Mouse (Mus musculus): ENCODE results near the gene Rps9. TPM values are rescaled to one million over a fixed set of nuclear protein-coding genes. Genes with fewer than 3 reads are reported as not detected.

Gene Rps9
- total and polyA plus RNA-seq, 3 experiments = 2,959 to 5,555 (median 4,060) TPM

GRCm38 (mm10) chr7:3677342-3677741 is 26.5 kb upstream of the Rps9 start, which contains the start of gene Tmc4:
Gene Tmc4, minus strand, starts transcription at chr7:3677553.
- Histone ChIP-seq H3K4me3 (replicated peaks in 1 of 3; ENCODE audit: low read depth in 2 of 3, low read length in 2 of 3, poor library complexity in 1 of 3) (no peak within 1 kb of the TSS), H3K36me3 (replicated peaks in 1 of 2; ENCODE audit: control insufficient read depth in 1 of 2, insufficient read depth in 1 of 2, low read length in 1 of 2) (peaks cover 2 to 46% of the 10 kb centered on the region in 2 experiments), H3K4me2 (ENCODE audit: insufficient read depth, low read depth, poor library complexity, severe bottlenecking) (no peak within 1 kb of the TSS), H3K27me3 (replicated peaks) (no peaks in the 10 kb centered on the region), H3K79me2 (replicated peaks; ENCODE audit: control insufficient read depth, extremely low read depth, insufficient read depth, poor library complexity, severe bottlenecking) (no peaks in the 10 kb centered on the region), H3K9ac (ENCODE audit: insufficient read depth, low read depth) (no peak within 1 kb of the TSS), H3K27ac (ENCODE audit: insufficient read depth, low read depth) (no peak within 1 kb of the TSS), H3K4me1 (ENCODE audit: control insufficient read depth in 1 of 2, insufficient read depth in 2 of 2) (peaks cover 0 to 31% of the 10 kb centered on the region in 2 experiments; a peak in 2 of 4 replicates), H3K9me3 (replicated peaks; ENCODE audit: low read length) (no peaks in the 10 kb centered on the region)
- DNase-seq (ENCODE audit: extremely low read depth) = no peak
- in situ Hi-C loops (cut with MboI; ENCODE audit: low pct_ligation_motif_present, low pct_unique_long_range_greater_than_20kb, low sequenced_read_pairs) (no loop called here), dilution Hi-C loops (cut with MboI; ENCODE audit: extremely low pct_ligation_motif_present, extremely low pct_unique_long_range_greater_than_20kb, low sequenced_read_pairs) (no loop called here)
- no peak for TF ChIP-seq ZKSCAN1 (IDR thresholded peaks at IDR 0.05; ENCODE audit: borderline replicate concordance, low read depth, low read length)
- no peak for TF ChIP-seq MYC (IDR thresholded peaks at IDR 0.05; ENCODE audit: low read depth, low read length)
- TF ChIP-seq HCFC1 (IDR thresholded peaks at IDR 0.05; ENCODE audit: low read depth, low read length) = no peak
- no peak for TF ChIP-seq KAT2A (IDR thresholded peaks at IDR 0.05; ENCODE audit: insufficient replicate concordance, low read length)

DNA sequence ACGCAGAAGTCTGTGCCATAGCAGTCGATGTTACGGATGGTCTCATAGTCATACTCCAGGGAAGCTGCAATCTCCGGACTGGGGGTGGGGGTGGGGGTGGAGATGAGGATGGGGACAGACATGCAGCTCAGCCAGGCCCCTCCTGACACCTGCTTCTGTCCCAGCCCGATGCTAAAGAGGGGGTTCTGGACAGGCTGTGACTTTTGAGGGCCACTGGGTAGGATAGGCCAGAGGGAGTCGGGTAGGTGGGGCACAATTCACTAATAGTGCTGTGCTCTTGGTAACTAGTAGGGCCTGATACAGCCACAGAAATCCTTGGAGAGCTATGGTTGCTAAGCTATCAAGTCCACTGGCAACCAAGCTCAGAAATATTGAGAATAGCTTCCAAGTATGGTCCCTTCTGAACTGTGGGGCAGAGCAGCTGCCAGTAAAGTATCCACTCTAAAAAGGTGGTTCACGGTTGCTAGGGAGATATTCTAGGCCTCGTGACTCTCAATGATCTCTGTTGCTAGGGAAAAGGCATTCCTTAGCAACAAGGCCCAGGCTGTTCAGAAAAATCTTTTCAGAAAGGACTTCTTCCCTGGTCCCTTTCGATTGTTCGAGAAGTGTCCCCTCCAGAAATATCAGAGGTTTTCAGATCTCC is 19.8 kb upstream of the Rps9 start:
- no peak for DNase-seq (ENCODE audit: extremely low read depth)
- Histone ChIP-seq H3K9ac (ENCODE audit: insufficient read depth, low read depth) (no peak overlapping the region), H3K4me3 (replicated peaks in 1 of 3; ENCODE audit: low read depth in 2 of 3, low read length in 2 of 3, poor library complexity in 1 of 3) (no peak overlapping the region), H3K4me1 (ENCODE audit: control insufficient read depth in 1 of 2, insufficient read depth in 2 of 2) (peaks cover 0 to 3% of the 10 kb centered on the region in 2 experiments; a peak in 1 of 4 replicates), H3K79me2 (replicated peaks; ENCODE audit: control insufficient read depth, extremely low read depth, insufficient read depth, poor library complexity, severe bottlenecking) (no peaks in the 10 kb centered on the region), H3K9me3 (replicated peaks; ENCODE audit: low read length) (no peaks in the 10 kb centered on the region), H3K36me3 (replicated peaks in 1 of 2; ENCODE audit: control insufficient read depth in 1 of 2, insufficient read depth in 1 of 2, low read length in 1 of 2) (peaks cover 27 to 75% of the 10 kb centered on the region in 2 experiments), H3K4me2 (ENCODE audit: insufficient read depth, low read depth, poor library complexity, severe bottlenecking) (no peak overlapping the region), H3K27me3 (replicated peaks) (no peaks in the 10 kb centered on the region), H3K27ac (ENCODE audit: insufficient read depth, low read depth) (no peak overlapping the region)
- no peak for TF ChIP-seq USF2 (conservative IDR thresholded peaks at IDR 0.05; ENCODE audit: low read depth, low read length)
- no peak for TF ChIP-seq ZC3H11A (IDR thresholded peaks at IDR 0.05; ENCODE audit: low read depth, low read length)
- TF ChIP-seq MAX (IDR thresholded peaks at IDR 0.05; ENCODE audit: low read length) = no peak
- no peak for TF ChIP-seq CTCF (conservative IDR thresholded peaks at IDR 0.05 in 1 of 2, IDR thresholded peaks at IDR 0.05 in 1 of 2; ENCODE audit: low read depth in 2 of 2, low read length in 2 of 2)
- TF ChIP-seq MEF2A (IDR thresholded peaks at IDR 0.05; ENCODE audit: borderline replicate concordance, low read depth, low read length) = no peak
- TF ChIP-seq UBTF (IDR thresholded peaks at IDR 0.05; ENCODE audit: low read depth, low read length) = no peak
- in situ Hi-C loops (cut with MboI; ENCODE audit: low pct_ligation_motif_present, low pct_unique_long_range_greater_than_20kb, low sequenced_read_pairs) = no loop called here
- dilution Hi-C loops (cut with MboI; ENCODE audit: extremely low pct_ligation_motif_present, extremely low pct_unique_long_range_greater_than_20kb, low sequenced_read_pairs) = no loop called here

GRCm38 (mm10) chr7:3684698-3685097 is 19.1 kb upstream of the Rps9 start:
- no peaks in the 10 kb centered on the region for H3K9me3 ChIP-seq (replicated peaks; ENCODE audit: low read length)
- peaks cover 0 to 3% of the 10 kb centered on the region in 2 experiments; a peak in 1 of 4 replicates for H3K4me1 ChIP-seq (ENCODE audit: control insufficient read depth in 1 of 2, insufficient read depth in 2 of 2)

More at GRCm38 (mm10) chr7:3684698-3685097, 19.1 kb upstream of the Rps9 start:
- no peaks in the 10 kb centered on the region for H3K79me2 ChIP-seq (replicated peaks; ENCODE audit: control insufficient read depth, extremely low read depth, insufficient read depth, poor library complexity, severe bottlenecking)
- in situ Hi-C loops (cut with MboI; ENCODE audit: low pct_ligation_motif_present, low pct_unique_long_range_greater_than_20kb, low sequenced_read_pairs) (no loop called here), dilution Hi-C loops (cut with MboI; ENCODE audit: extremely low pct_ligation_motif_present, extremely low pct_unique_long_range_greater_than_20kb, low sequenced_read_pairs) (no loop called here)
- no peak overlapping the region for H3K4me3 ChIP-seq (replicated peaks in 1 of 3; ENCODE audit: low read depth in 2 of 3, low read length in 2 of 3, poor library complexity in 1 of 3)
- no peak overlapping the region for H3K9ac ChIP-seq (ENCODE audit: insufficient read depth, low read depth)
- DNase-seq (ENCODE audit: extremely low read depth) = no peak
- no peaks in the 10 kb centered on the region for H3K27me3 ChIP-seq (replicated peaks)
- no peak for TF ChIP-seq PAX5 (IDR thresholded peaks at IDR 0.05; ENCODE audit: low read length)
- TF ChIP-seq NELFE (IDR thresholded peaks at IDR 0.05; ENCODE audit: low read depth, low read length) = no peak
- TF ChIP-seq RAD21 (IDR thresholded peaks at IDR 0.05; ENCODE audit: low read depth, low read length) = no peak
- no peak for TF ChIP-seq POLR2A (IDR thresholded peaks at IDR 0.05; ENCODE audit: low read depth, low read length)
- TF ChIP-seq RCOR1 (conservative IDR thresholded peaks at IDR 0.05; ENCODE audit: low read depth, low read length) = no peak
- TF ChIP-seq ELF1 (IDR thresholded peaks at IDR 0.05; ENCODE audit: low read depth, low read length) = no peak
- no peak for TF ChIP-seq MEF2A (IDR thresholded peaks at IDR 0.05; ENCODE audit: borderline replicate concordance, low read depth, low read length)
- TF ChIP-seq MAZ (IDR thresholded peaks at IDR 0.05; ENCODE audit: low read depth, low read length) = no peak
- no peak overlapping the region for H3K27ac ChIP-seq (ENCODE audit: insufficient read depth, low read depth)
- peaks cover 27 to 72% of the 10 kb centered on the region in 2 experiments for H3K36me3 ChIP-seq (replicated peaks in 1 of 2; ENCODE audit: control insufficient read depth in 1 of 2, insufficient read depth in 1 of 2, low read length in 1 of 2)
- H3K4me2 ChIP-seq (ENCODE audit: insufficient read depth, low read depth, poor library complexity, severe bottlenecking) = no peak overlapping the region

Measured in CH12.LX (cell line).